Mouse (Mus musculus) ovary, adult 2 months (tissue): ENCODE data around the gene Psmb3. TPM values are rescaled to one million over a fixed set of nuclear protein-coding genes. Genes with fewer than 3 reads are reported as not detected.

Experiments
- polyA plus RNA-seq: library from polyadenylated mRNA; depleted of rRNA; stranded (reverse); fragments of >200 nt; gene quantifications from 2 replicates; pipeline ENCODE4 v1.2.3, GENCODE M21; 2012; rRNA removed

Psmb3 gene
- polyA plus RNA-seq, result 324 and 437 TPM in 2 replicates

GRCm38 (mm10) chr11:97703039-97703826 lies at the start of gene Psmb3:
Psmb3 (plus strand) TSS chr11:97703399.

DNA sequence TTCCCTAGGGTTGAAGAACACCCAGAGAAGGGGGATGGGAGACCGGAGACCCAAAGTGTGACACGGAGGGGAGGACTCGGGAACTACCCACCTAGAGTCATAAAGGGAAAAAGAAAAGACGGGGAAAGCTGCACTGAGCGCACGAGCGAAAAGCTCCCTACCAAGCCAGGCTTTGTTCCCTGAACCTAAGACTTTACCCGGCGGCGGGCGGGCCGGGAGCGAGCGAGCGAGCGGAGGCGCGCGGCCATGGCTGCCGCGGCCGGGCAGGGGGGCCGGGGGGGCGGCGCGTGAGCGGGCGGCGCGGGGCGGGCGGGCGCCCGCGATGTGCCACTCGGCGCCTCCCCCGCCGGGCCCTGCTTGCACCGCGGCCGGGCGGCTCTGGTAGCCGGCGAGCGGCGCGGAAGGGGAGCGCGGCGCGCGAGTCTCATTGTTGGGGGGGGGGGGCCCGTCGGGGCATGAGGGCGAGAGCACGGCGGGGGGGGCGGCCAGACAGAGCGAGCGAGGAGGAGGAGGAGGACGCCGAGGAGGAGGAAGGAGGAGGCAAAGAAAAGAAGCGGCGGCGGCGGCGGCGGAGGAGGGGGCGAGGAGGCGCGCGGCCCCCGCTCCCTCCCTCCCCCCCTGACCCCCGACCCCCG lies 40.2 kb upstream of the Psmb3 start, which contains the start of gene Mllt6:
Mllt6 (plus strand) TSS at position 522 of the 635 bp plus-strand sequence.

DNA sequence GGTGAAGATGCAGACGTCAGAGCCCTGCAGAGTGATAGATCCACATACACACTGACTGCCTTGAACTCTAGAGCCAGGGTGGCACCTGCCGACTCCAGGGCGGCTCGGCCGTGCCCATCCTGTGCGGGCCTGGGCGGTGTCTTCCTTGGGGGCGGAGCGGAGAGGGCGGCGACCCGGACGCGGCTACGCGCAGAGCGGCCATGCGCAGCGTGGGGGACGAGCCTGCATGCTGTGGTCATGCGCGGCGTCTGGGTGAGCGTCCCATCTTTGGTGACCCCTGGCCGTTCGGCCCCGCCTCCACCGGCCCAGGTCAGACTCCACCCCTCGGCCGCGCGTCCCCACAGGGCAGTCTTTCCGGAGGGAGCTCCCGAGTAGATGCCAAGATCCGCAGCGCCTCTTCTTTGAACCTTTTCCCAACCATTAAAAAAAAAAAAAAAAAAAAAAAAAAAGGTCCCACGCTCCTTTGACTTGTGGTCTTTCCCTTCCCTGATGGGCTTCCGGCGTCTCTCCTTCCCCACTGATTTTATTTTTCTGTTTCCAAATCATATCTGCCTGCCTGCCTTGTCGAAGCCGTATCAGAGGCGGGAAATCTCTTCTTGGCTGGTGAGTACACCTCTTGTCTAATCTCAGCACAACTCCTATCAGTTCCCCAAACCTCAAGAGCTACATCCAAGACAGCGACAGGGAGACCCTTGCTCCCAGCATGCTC lies 17.4 kb upstream of the Psmb3 start, which contains the start of gene Cisd3:
Cisd3 (plus strand) TSS at position 214 of the 709 bp plus-strand sequence.

DNA sequence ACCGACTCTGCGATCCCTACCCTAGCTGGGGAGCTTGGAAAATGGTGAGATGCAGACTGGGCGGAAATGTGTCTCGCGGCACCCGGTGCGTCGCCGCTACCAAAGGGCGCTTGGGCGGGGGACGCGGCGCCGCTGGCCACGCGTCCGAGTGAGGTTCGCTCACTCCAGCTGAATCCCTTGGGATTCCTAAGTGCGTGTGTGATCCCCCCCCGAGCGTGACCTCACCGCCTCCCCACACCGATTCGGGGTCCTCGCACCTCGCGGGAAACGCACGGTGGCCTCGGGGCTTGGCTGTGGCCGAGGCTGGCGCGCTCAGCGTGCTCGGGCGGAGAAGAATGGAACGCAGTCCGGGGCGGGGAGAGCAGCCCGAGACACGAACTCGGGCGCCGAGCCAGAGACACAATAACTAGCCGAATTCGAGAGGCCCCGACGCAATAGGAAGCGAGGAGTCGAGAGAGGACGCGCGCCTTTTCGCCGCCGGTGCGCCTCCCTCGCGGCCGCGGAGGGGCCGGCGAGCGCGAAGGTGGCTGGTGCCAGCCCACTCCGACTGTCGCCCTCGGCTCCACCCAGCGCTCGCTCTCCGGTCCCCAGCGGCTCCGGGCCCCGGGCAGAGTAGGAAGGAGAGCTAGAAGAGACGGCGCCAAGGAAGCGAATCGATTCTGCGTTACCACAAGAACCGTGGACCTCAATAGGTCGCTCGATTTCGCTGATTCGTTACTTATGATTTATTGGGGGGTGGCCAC lies 3.0 kb upstream of the Psmb3 start, which contains the start of gene Pcgf2:
Pcgf2 (minus strand) TSS at position 495 of the 743 bp plus-strand sequence.

DNA sequence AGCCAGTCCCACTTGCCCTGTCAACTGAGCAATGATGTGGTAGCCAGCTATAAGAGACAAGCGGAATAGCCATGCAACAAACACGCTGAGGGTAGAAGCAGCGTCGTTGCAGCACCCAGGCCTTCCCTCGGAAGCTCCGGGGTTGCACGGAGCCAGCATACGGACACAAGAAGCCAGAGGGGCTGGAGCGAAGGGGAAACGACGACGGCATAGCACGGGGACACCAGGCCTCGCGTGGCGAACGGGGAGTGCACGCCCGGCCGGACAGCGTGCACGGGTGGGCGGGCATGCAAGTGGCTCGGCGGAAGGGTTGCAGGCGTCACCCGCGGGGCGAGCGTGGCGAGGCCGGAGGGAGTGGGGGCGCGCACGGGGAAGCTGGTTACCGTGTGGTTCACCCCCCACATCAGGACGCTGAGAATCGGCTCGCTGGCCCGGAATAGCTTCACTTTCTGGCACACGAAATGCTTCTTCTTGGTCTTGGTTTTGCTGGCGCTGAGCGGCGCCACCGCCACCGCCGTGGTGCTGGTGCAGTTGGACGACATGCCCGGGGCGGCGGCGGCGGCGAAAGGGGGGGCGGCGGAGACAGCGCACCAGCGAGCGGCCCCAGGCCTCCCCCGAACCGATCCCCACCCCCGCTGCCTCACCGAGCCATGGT lies 41.0 kb downstream of the Psmb3 start, which contains the start of gene Pip4k2b:
Pip4k2b (minus strand) TSS at position 642 of the 655 bp plus-strand sequence.

Other genes starting within 250 kb of the Psmb3 start
- gene 4933428G20Rik, start 203.1 kb upstream of the Psmb3 start, polyA plus RNA-seq, result 0.10 and 0.15 TPM in 2 replicates
- 10.1 and 13.6 TPM in 2 replicates for gene Srcin1, start 127.2 kb upstream of the Psmb3 start, polyA plus RNA-seq
- 3.7 and 7.0 TPM in 2 replicates for gene Epop, start 73.7 kb upstream of the Psmb3 start, polyA plus RNA-seq
- 74.9 and 84.5 TPM in 2 replicates for gene Mllt6, start 40.0 kb upstream of the Psmb3 start, polyA plus RNA-seq
- gene Cisd3, start 17.6 kb upstream of the Psmb3 start, polyA plus RNA-seq, result 27.7 and 41.6 TPM in 2 replicates
- gene Pcgf2, start 2.9 kb upstream of the Psmb3 start, polyA plus RNA-seq, result 89.5 and 142 TPM in 2 replicates
- gene Pip4k2b, start 41.3 kb downstream of the Psmb3 start, polyA plus RNA-seq, result 17.3 and 18.1 TPM in 2 replicates
- gene Cwc25, start 63.2 kb downstream of the Psmb3 start, polyA plus RNA-seq, result 6.5 and 7.4 TPM in 2 replicates
- 0.71 TPM in 1 of 2 replicates, not detected in the other for gene 1700001P01Rik, start 72.5 kb downstream of the Psmb3 start, polyA plus RNA-seq
- gene Rpl23, start 79.0 kb downstream of the Psmb3 start, polyA plus RNA-seq, result 41.3 and 61.6 TPM in 2 replicates
- 108 and 111 TPM in 2 replicates for gene Lasp1, start 95.6 kb downstream of the Psmb3 start, polyA plus RNA-seq
- gene B230217C12Rik, start 137.4 kb downstream of the Psmb3 start, polyA plus RNA-seq, result 5.7 and 5.9 TPM in 2 replicates
- 0.19 and 0.24 TPM in 2 replicates for gene Fbxo47, start 180.8 kb downstream of the Psmb3 start, polyA plus RNA-seq